In the genomic region with DNA sequence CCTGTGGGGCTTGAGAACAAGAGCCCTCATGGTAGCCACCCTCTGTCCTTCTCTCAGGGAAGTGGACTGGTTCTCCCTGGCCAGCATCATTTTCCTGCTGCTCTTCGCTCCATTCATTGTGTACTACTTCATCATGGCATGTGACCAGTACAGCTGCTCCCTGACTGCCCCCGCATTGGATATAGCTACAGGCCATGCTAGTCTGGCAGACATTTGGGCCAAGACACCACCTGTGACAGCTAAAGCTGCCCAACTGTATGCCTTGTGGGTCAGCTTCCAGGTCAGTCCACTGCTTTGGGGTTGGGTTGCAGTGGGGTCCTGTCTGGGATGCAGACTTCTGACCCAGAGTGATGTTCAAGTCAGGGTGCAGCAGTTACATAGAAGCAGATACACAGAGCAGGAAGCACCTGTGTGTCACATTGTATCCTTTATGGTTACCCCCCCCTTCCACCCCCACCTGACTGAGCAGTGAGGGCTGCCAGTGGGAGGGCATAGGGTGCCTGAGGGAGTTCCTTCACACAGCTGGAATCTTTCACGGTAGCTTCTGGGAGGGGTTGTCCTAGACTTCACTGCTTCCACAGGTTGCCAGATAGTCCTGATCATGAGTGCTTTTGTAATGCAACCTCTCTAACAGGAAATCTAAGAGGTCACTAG, we compare ENCODE assay signal across 23 mouse cellular contexts. TPM values are rescaled to one million over a fixed set of nuclear protein-coding genes. Genes with fewer than 3 reads are reported as not detected.
DNase-seq lines count a peak whose midpoint lies in the region.
"Had no signal": no experiment of that assay in that cellular context is flagged by ENCODE, and none has a peak within 500 bp of the region (broad histone marks: within the 10 kb centered on the region; RNA-seq: fewer than 3 reads in every experiment).

No protein-coding gene starts in this region.

- peak; percentile 2 for DNase-seq in adrenal gland, adult 8-10 months
- DNase-seq in adrenal gland, postnatal 25 days, result no peak
- peak; percentile 27 for DNase-seq in brain, adult 2 months (ENCODE audit: low read depth, low spot score)
- peak; percentile 35 to 61 for DNase-seq in thymus, adult 18-20 months
- DNase-seq in thymus, postnatal 25 days, result peak; percentile 48
- DNase-seq in kidney, postnatal 36 days, result no peak
- DNase-seq in right cerebral cortex, adult 2 months (ENCODE audit: low spot score in 2 of 2), result no peak
- DNase-seq: cerebellum, adult 2 months; cerebellum, postnatal 36 days; kidney, adult 11 months; kidney, postnatal 14 days; lung, adult 18-20 months; lung, postnatal 4 days; right cerebral cortex, postnatal 14 days had no signal

RNA-seq across cellular contexts. Expression of a gene that starts 14.9 kb away (rescaled TPM):
- 1,000 to 10,000 TPM in 1 of 4 experiments, 100 to 1,000 TPM in 3; 583 to 1,249 (median 833) TPM for total RNA-seq in adrenal gland, adult 8-10 months (2022)
- total RNA-seq in adrenal gland, postnatal 25 days (2021), result 1,142 and 1,301 TPM in 2 replicates

RNA-seq across cellular contexts. Expression of a gene that starts 15.2 kb away (rescaled TPM):
- total RNA-seq in adrenal gland, adult 8-10 months (2022), result 10 to 100 TPM in 3 of 4 experiments, 1 to 10 TPM in 1; 9.2 to 17.5 (median 14.6) TPM
- 16.7 and 21.7 TPM in 2 replicates for total RNA-seq in adrenal gland, postnatal 25 days (2021)

RNA-seq across cellular contexts. Expression of a gene that starts 28.8 kb away (rescaled TPM):
- total RNA-seq in adrenal gland, adult 8-10 months (2022), result not detected
- total RNA-seq in adrenal gland, postnatal 25 days (2021), result not detected in 2 replicates
- total RNA-seq: adrenal gland, postnatal 14 days; G1E; gastrocnemius, adult 8-10 months; heart, postnatal 25 days; layer of hippocampus, adult 18-20 months; layer of hippocampus, postnatal 10 days; left cerebral cortex, adult 8-10 months; left cerebral cortex, postnatal 36 days; midbrain, postnatal 0 days had no signal

RNA-seq across cellular contexts. Expression of a gene that starts 53.5 kb away (rescaled TPM):
- total RNA-seq in adrenal gland, adult 8-10 months (2022), result 1 to 10 TPM; 2.7 to 5.1 (median 3.9) TPM
- 1.4 and 2.0 TPM in 2 replicates for total RNA-seq in adrenal gland, postnatal 25 days (2021)
- total RNA-seq: G1E had no signal

Comparison
In these comparisons a context has a peak if more than half of its experiments do, and no peak if none do; other contexts are left out.
1. DNase-seq: peak in adrenal gland, adult 8-10 months (single experiment), brain, adult 2 months (single experiment), thymus, adult 18-20 months (2 of 2) and thymus, postnatal 25 days (single experiment); none in adrenal gland, postnatal 25 days (single experiment), kidney, postnatal 36 days (0 of 2) and right cerebral cortex, adult 2 months (0 of 2).